Mouse (Mus musculus) midbrain, postnatal 0 days (tissue): ENCODE results near the gene Fsd1. TPM values are rescaled to one million over a fixed set of nuclear protein-coding genes. Genes with fewer than 3 reads are reported as not detected.

Source experiments
- ATAC-seq: fragments of 200-750 bp; cut with Nextera tagmentation; 2 replicates; pipeline ENCODE4 v1.8.0; 2017; ENCODE audit warnings: moderate number of reproducible peaks, mild to moderate bottlenecking, moderate TSS enrichment, moderate library complexity; ENCODE audit not compliant: low FRiP score
- DNase-seq: peaks from one replicate; pipeline ENCODE4 v3.0.0-alpha.2; 2015; ENCODE audit warnings: low spot score
- H3K27ac ChIP-seq: fragments of 300-500 bp; sonication (generic); 2 replicates; pipeline ENCODE4 v1.5.1; 2014; ENCODE audit warnings: low read depth, mild to moderate bottlenecking, low read length, mixed read lengths
- H3K27me3 ChIP-seq: fragments of 300-500 bp; sonication (generic); 2 replicates; pipeline ENCODE4 v1.6.1; 2014; ENCODE audit warnings: low read length, control low read depth, mixed read lengths; ENCODE audit not compliant: insufficient read depth
- H3K36me3 ChIP-seq: fragments of 300-500 bp; sonication (generic); 2 replicates; pipeline ENCODE4 v1.6.1; 2014; ENCODE audit warnings: low read length, control low read depth, mixed read lengths; ENCODE audit not compliant: insufficient read depth
- H3K4me1 ChIP-seq: fragments of 300-500 bp; sonication (generic); 2 replicates; pipeline ENCODE4 v1.6.1; 2014; ENCODE audit warnings: mild to moderate bottlenecking, control low read depth, antibody characterized with exemption, low read length, mixed read lengths; ENCODE audit not compliant: insufficient read depth
- H3K4me2 ChIP-seq: fragments of 300-500 bp; sonication (generic); 2 replicates; pipeline ENCODE4 v1.6.1; 2014; ENCODE audit warnings: low read depth, mild to moderate bottlenecking, low read length, mixed read lengths; ENCODE audit not compliant: poor library complexity, severe bottlenecking
- H3K4me3 ChIP-seq: fragments of 300-500 bp; sonication (generic); 2 replicates; pipeline ENCODE4 v1.5.1; 2014; ENCODE audit warnings: low read depth, mild to moderate bottlenecking, low read length, moderate library complexity
- H3K9ac ChIP-seq: fragments of 300-500 bp; sonication (generic); replicated peaks from 2 replicates; pipeline ENCODE4 v1.6.1; 2014; ENCODE audit warnings: mild to moderate bottlenecking, low read length, moderate library complexity, mixed read lengths; ENCODE audit not compliant: poor library complexity, severe bottlenecking
- H3K9me3 ChIP-seq: fragments of 300-500 bp; sonication (generic); 2 replicates; pipeline ENCODE4 v1.6.1; 2016; ENCODE audit warnings: low read length, control low read depth
- CTCF ChIP-seq: IDR thresholded peaks from 2 replicates; pipeline ENCODE4 v1.5.1; 2016; ENCODE audit warnings: antibody characterized with exemption, mild to moderate bottlenecking
- WGBS: fragments of 180-500 bp; shearing (Covaris S2); extraction: QIAGEN DNeasy Blood & Tissue Kit; methylation state at CpG from one replicate; pipeline ENCODE4 v1.1.7; 2014; 5-methylcytosine and 5-hydroxymethylcytosine counted together
- polyA plus RNA-seq: library from polyadenylated mRNA; unstranded; fragments of >200 nt; fragmentation: Nextera tagmentation; extraction: Ambion mirVana; gene quantifications from 2 replicates; pipeline ENCODE4 v1.2.1, GENCODE M21; 2015
- total RNA-seq: library from RNA; depleted of rRNA; stranded (reverse); fragments of >200 nt; gene quantifications from 2 replicates; pipeline ENCODE4 v1.2.3, GENCODE M21; 2014

The Fsd1 gene
- total and polyA plus RNA-seq, 2 experiments from 2014 or later, result 122 to 188 TPM

GRCm38 (mm10) chr17:56008356-56009087 lies 22.2 kb downstream of the Fsd1 start:
- ATAC-seq (peak; percentile 93), DNase-seq (peak; percentile 99)
- H3K27me3 ChIP-seq, result no peaks in the 10 kb centered on the region
- TF ChIP-seq CTCF, result no peak
- peak overlapping the region; percentile 66 for H3K4me3 ChIP-seq
- peak overlapping the region; percentile 88 for H3K27ac ChIP-seq
- peak overlapping the region; percentile 72 for H3K9ac ChIP-seq
- peaks cover 11% of the 10 kb centered on the region for H3K4me1 ChIP-seq
- H3K9me3 ChIP-seq, result no peaks in the 10 kb centered on the region
- H3K4me2 ChIP-seq, result peak overlapping the region; percentile 96
- 0 out of 2 replicates have a peak, but pooled peaks cover 14% of the 10 kb centered on the region for H3K36me3 ChIP-seq
- 0% methylated on average over 21 of the region's 21 CpGs for WGBS

GRCm38 (mm10) chr17:56009088-56009961 lies 23.0 kb downstream of the Fsd1 start:
- ATAC-seq (peak; percentile 87), DNase-seq (peak; percentile 93)
- Histone ChIP-seq H3K9me3 (no peaks in the 10 kb centered on the region), H3K27ac (peak overlapping the region; percentile 88), H3K4me1 (peaks cover 11% of the 10 kb centered on the region), H3K4me3 (peak overlapping the region; percentile 66), H3K36me3 (0 out of 2 replicates have a peak, but pooled peaks cover 15% of the 10 kb centered on the region), H3K27me3 (no peaks in the 10 kb centered on the region), H3K4me2 (peak overlapping the region; percentile 96), H3K9ac (peak overlapping the region; percentile 72)
- 1% methylated on average over 58 of the region's 62 CpGs for WGBS
- peak; percentile 59 for TF ChIP-seq CTCF

DNA sequence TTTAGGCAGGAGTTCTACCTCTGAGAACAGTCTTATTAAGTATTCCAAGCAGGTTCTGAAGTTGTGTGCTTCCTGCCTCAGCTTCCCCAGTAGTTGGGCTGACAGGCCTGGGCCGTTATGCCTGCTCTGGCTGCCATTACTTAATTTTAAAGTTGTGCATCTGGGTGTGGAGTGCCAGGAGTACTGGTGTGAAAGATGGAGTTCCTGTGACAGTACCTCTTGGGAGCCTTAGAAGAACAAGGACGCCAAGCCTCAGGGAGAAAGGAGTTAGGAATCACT lies 23.6 kb downstream of the Fsd1 start:
- 41% methylated on average over 2 of the region's 2 CpGs for WGBS
- TF ChIP-seq CTCF, result no peak
- no peaks in the 10 kb centered on the region for H3K9me3 ChIP-seq
- H3K4me3 ChIP-seq, result peak overlapping the region; percentile 66
- peak overlapping the region; percentile 72 for H3K9ac ChIP-seq
- no peaks in the 10 kb centered on the region for H3K27me3 ChIP-seq
- DNase-seq (no peak), ATAC-seq (no peak)
- peaks cover 11% of the 10 kb centered on the region for H3K4me1 ChIP-seq
- peak overlapping the region; percentile 96 for H3K4me2 ChIP-seq
- H3K27ac ChIP-seq, result peak overlapping the region; percentile 88
- peaks cover 17% of the 10 kb centered on the region; the same call in 1 of the 2 replicates for H3K36me3 ChIP-seq

GRCm38 (mm10) chr17:56010255-56010654 lies 23.9 kb downstream of the Fsd1 start:
- DNase-seq (no peak), ATAC-seq (no peak)
- peaks cover 20% of the 10 kb centered on the region; the same call in 1 of the 2 replicates for H3K36me3 ChIP-seq
- WGBS, result 71% methylated on average over 14 of the region's 14 CpGs
- peaks cover 11% of the 10 kb centered on the region for H3K4me1 ChIP-seq
- H3K9ac ChIP-seq, result peak overlapping the region; percentile 72
- TF ChIP-seq CTCF, result no peak
- H3K4me2 ChIP-seq, result peak overlapping the region; percentile 96
- H3K9me3 ChIP-seq, result no peaks in the 10 kb centered on the region
- no peaks in the 10 kb centered on the region for H3K27me3 ChIP-seq
- H3K4me3 ChIP-seq, result peak overlapping the region; percentile 66
- H3K27ac ChIP-seq, result no peak overlapping the region

DNA sequence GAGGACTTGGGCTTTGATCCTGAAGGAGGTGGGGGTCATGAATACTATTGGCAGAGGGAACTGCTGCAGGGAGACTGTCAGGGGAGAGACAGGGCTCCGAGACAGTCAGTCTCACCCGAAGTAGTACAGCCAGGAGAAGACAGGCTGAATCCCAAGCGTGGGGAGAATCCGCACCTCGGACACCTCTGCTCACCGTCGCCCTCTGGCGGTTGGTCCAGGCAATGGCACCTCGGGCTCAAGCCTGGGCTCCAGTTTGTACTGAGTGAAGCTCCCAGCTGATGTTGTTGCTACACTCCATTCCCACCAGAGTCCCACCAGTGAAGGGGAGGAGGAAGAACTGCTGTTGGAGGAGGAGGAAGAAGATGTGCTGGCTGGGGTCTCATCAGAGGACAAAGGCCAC lies 24.4 kb downstream of the Fsd1 start:
- Histone ChIP-seq H3K36me3 (peaks cover 24% of the 10 kb centered on the region), H3K4me2 (peak overlapping the region; percentile 96), H3K4me3 (peak overlapping the region; percentile 66), H3K9me3 (no peaks in the 10 kb centered on the region), H3K27me3 (no peaks in the 10 kb centered on the region), H3K4me1 (peaks cover 11% of the 10 kb centered on the region), H3K27ac (no peak overlapping the region), H3K9ac (peak overlapping the region; percentile 72)
- ATAC-seq (no peak), DNase-seq (peak; percentile 42)
- peak; percentile 91 for TF ChIP-seq CTCF
- 6% methylated on average over 9 of the region's 9 CpGs for WGBS

GRCm38 (mm10) chr17:56011441-56011840 lies 25.1 kb downstream of the Fsd1 start:
- H3K27ac ChIP-seq, result no peak overlapping the region
- no peak overlapping the region for H3K9ac ChIP-seq

More at GRCm38 (mm10) chr17:56011441-56011840, 25.1 kb downstream of the Fsd1 start:
- H3K4me3 ChIP-seq, result no peak overlapping the region
- no peaks in the 10 kb centered on the region for H3K27me3 ChIP-seq
- H3K4me2 ChIP-seq, result no peak overlapping the region
- no peak for DNase-seq
- H3K4me1 ChIP-seq, result peaks cover 11% of the 10 kb centered on the region
- TF ChIP-seq CTCF, result no peak
- H3K9me3 ChIP-seq, result no peaks in the 10 kb centered on the region
- no peak for ATAC-seq
- 85% methylated on average over 7 of the region's 7 CpGs for WGBS
- H3K36me3 ChIP-seq, result peaks cover 32% of the 10 kb centered on the region
